Mouse (Mus musculus) urinary bladder, adult 2 months (tissue): ENCODE measurements around the gene Dlgap1. TPM values are rescaled to one million over a fixed set of nuclear protein-coding genes. Genes with fewer than 3 reads are reported as not detected.

ENCODE experiments used
- DNase-seq: peaks from one replicate; pipeline ENCODE4 v3.0.0; 2022; ENCODE audit warnings: low spot score
- polyA plus RNA-seq: library from polyadenylated mRNA; depleted of rRNA; stranded (reverse); fragments of >200 nt; gene quantifications from 2 replicates; pipeline ENCODE4 v1.2.3, GENCODE M21; 2012; rRNA removed

Dlgap1 gene
- 1.6 and 2.5 TPM in 2 replicates for polyA plus RNA-seq

GRCm38 (mm10) chr17:69969021-69969815, at the start of gene Dlgap1:
Dlgap1 (plus strand) TSS chr17:69969073.
- DNase-seq, result peak; percentile 47

GRCm38 (mm10) chr17:69954936-69955335, 13.9 kb upstream of the Dlgap1 start:
- no peak for DNase-seq

- DNase-seq, result no peak
These were observed 1.2 kb downstream of the Dlgap1 start for GRCm38 (mm10) chr17:69969816-69970750.

GRCm38 (mm10) chr17:69973081-69973480, 4.2 kb downstream of the Dlgap1 start:
- no peak for DNase-seq

GRCm38 (mm10) chr17:69973991-69974390, 5.1 kb downstream of the Dlgap1 start:
- DNase-seq, result no peak

- no peak for DNase-seq
These were observed 13.5 kb downstream of the Dlgap1 start for GRCm38 (mm10) chr17:69982236-69982923.

- no peak for DNase-seq
These were observed 27.5 kb downstream of the Dlgap1 start for GRCm38 (mm10) chr17:69996406-69996805.

- no peak for DNase-seq
These were observed 33.2 kb downstream of the Dlgap1 start for GRCm38 (mm10) chr17:70002026-70002425.

- DNase-seq, result no peak
These were observed 35.8 kb downstream of the Dlgap1 start for GRCm38 (mm10) chr17:70004628-70005027.

- no peak for DNase-seq
These were observed 38.7 kb downstream of the Dlgap1 start for GRCm38 (mm10) chr17:70007607-70008006.

GRCm38 (mm10) chr17:70016511-70016910, 47.6 kb downstream of the Dlgap1 start:
- DNase-seq, result no peak

GRCm38 (mm10) chr17:70020376-70020775, 51.5 kb downstream of the Dlgap1 start:
- no peak for DNase-seq

- no peak for DNase-seq
These were observed 53.7 kb downstream of the Dlgap1 start for GRCm38 (mm10) chr17:70022618-70023017.

GRCm38 (mm10) chr17:70034862-70035261, 66.0 kb downstream of the Dlgap1 start:
- DNase-seq, result no peak

GRCm38 (mm10) chr17:70040751-70041430, 72.0 kb downstream of the Dlgap1 start:
- no peak for DNase-seq

- DNase-seq, result no peak
These were observed 99.4 kb downstream of the Dlgap1 start for GRCm38 (mm10) chr17:70068281-70068680.

- no peak for DNase-seq
These were observed 103.2 kb downstream of the Dlgap1 start for GRCm38 (mm10) chr17:70072066-70072465.

GRCm38 (mm10) chr17:70088220-70088619, 119.3 kb downstream of the Dlgap1 start:
- no peak for DNase-seq

GRCm38 (mm10) chr17:70090737-70091136, 121.9 kb downstream of the Dlgap1 start:
- no peak for DNase-seq

GRCm38 (mm10) chr17:70129151-70129550, 160.3 kb downstream of the Dlgap1 start:
- DNase-seq, result no peak

- no peak for DNase-seq
These were observed 201.0 kb downstream of the Dlgap1 start for GRCm38 (mm10) chr17:70169831-70170230.
